Mouse (Mus musculus): ENCODE measurements around the gene Tk1. TPM values are rescaled to one million over a fixed set of nuclear protein-coding genes. Genes with fewer than 3 reads are reported as not detected.

Tk1 gene
- polyA plus RNA-seq, 1 experiment = 265 TPM

GRCm38 (mm10) chr11:117852875-117853274 is 27.0 kb upstream of the Tk1 start:
- peaks cover 53% of the 10 kb centered on the region for H3K79me3 ChIP-seq (ENCODE audit: low read depth)
- no peak overlapping the region for H3K4me3 ChIP-seq (ENCODE audit: insufficient read depth, poor library complexity, severe bottlenecking)
- no peaks in the 10 kb centered on the region for H3K27me3 ChIP-seq (ENCODE audit: control insufficient read depth, insufficient read depth, insufficient read length)
- H3ac ChIP-seq (ENCODE audit: control insufficient read depth, insufficient read length, low read depth) = no peak overlapping the region
- peaks cover 73% of the 10 kb centered on the region for H3K79me2 ChIP-seq (ENCODE audit: control insufficient read depth, insufficient read depth)
- H3K36me3 ChIP-seq (ENCODE audit: control insufficient read depth, insufficient read depth) = peaks cover 74% of the 10 kb centered on the region
- TF ChIP-seq CEBPB (IDR thresholded peaks at IDR 0.05; ENCODE audit: low read depth) (no peak), CTCF (IDR thresholded peaks at IDR 0.05; ENCODE audit: control insufficient read depth, insufficient read depth, insufficient read length) (no peak), MYOG (IDR thresholded peaks at IDR 0.05; ENCODE audit: control insufficient read depth, extremely low read depth, insufficient read length) (no peak), FOSL1 (IDR thresholded peaks at IDR 0.05; ENCODE audit: insufficient read depth, low read length, poor library complexity, severe bottlenecking) (no peak), MYOD1 (IDR thresholded peaks at IDR 0.05; ENCODE audit: control insufficient read depth, insufficient read length, low read depth) (no peak), MAX (IDR thresholded peaks at IDR 0.05) (no peak), USF1 (IDR thresholded peaks at IDR 0.05; ENCODE audit: low read depth) (no peak)

- H3K4me3 ChIP-seq (ENCODE audit: insufficient read depth, poor library complexity, severe bottlenecking) = peak within 1 kb of the TSS; percentile 98
- H3ac ChIP-seq (ENCODE audit: control insufficient read depth, insufficient read length, low read depth) = peak within 1 kb of the TSS; percentile 92
- H3K27me3 ChIP-seq (ENCODE audit: control insufficient read depth, insufficient read depth, insufficient read length) = no peaks in the 10 kb centered on the region
- peaks cover 63% of the 10 kb centered on the region for H3K79me2 ChIP-seq (ENCODE audit: control insufficient read depth, insufficient read depth)
- peaks cover 53% of the 10 kb centered on the region for H3K79me3 ChIP-seq (ENCODE audit: low read depth)
- peaks cover 40% of the 10 kb centered on the region for H3K36me3 ChIP-seq (ENCODE audit: control insufficient read depth, insufficient read depth)
- peak; percentile 45 for TF ChIP-seq MYOD1 (IDR thresholded peaks at IDR 0.05; ENCODE audit: control insufficient read depth, insufficient read length, low read depth)
- no peak for TF ChIP-seq CEBPB (IDR thresholded peaks at IDR 0.05; ENCODE audit: low read depth)
Measured at GRCm38 (mm10) chr11:117848985-117849671, 23.2 kb upstream of the Tk1 start, which contains the start of gene Birc5. TSS of gene Birc5 (plus strand) at chr11:117849251.

GRCm38 (mm10) chr11:117848271-117848984 is 22.5 kb upstream of the Tk1 start:
- Histone ChIP-seq H3ac (ENCODE audit: control insufficient read depth, insufficient read length, low read depth) (peak overlapping the region; percentile 85), H3K27me3 (ENCODE audit: control insufficient read depth, insufficient read depth, insufficient read length) (no peaks in the 10 kb centered on the region), H3K36me3 (ENCODE audit: control insufficient read depth, insufficient read depth) (peaks cover 33% of the 10 kb centered on the region), H3K79me2 (ENCODE audit: control insufficient read depth, insufficient read depth) (peaks cover 56% of the 10 kb centered on the region), H3K4me3 (ENCODE audit: insufficient read depth, poor library complexity, severe bottlenecking) (peak overlapping the region; percentile 98), H3K79me3 (ENCODE audit: low read depth) (peaks cover 46% of the 10 kb centered on the region)
- TF ChIP-seq CTCF (IDR thresholded peaks at IDR 0.05; ENCODE audit: control insufficient read depth, insufficient read depth, insufficient read length) (no peak), MAX (IDR thresholded peaks at IDR 0.05) (no peak), CEBPB (IDR thresholded peaks at IDR 0.05; ENCODE audit: low read depth) (no peak), USF1 (IDR thresholded peaks at IDR 0.05; ENCODE audit: low read depth) (no peak), MYOG (IDR thresholded peaks at IDR 0.05; ENCODE audit: control insufficient read depth, extremely low read depth, insufficient read length) (no peak), MYOD1 (IDR thresholded peaks at IDR 0.05; ENCODE audit: control insufficient read depth, insufficient read length, low read depth) (no peak), FOSL1 (IDR thresholded peaks at IDR 0.05; ENCODE audit: insufficient read depth, low read length, poor library complexity, severe bottlenecking) (no peak)

GRCm38 (mm10) chr11:117847593-117848215 is 21.8 kb upstream of the Tk1 start:
- Histone ChIP-seq H3K79me2 (ENCODE audit: control insufficient read depth, insufficient read depth) (peaks cover 48% of the 10 kb centered on the region), H3ac (ENCODE audit: control insufficient read depth, insufficient read length, low read depth) (peak overlapping the region; percentile 85), H3K27me3 (ENCODE audit: control insufficient read depth, insufficient read depth, insufficient read length) (no peaks in the 10 kb centered on the region), H3K4me3 (ENCODE audit: insufficient read depth, poor library complexity, severe bottlenecking) (peak overlapping the region; percentile 98), H3K36me3 (ENCODE audit: control insufficient read depth, insufficient read depth) (peaks cover 26% of the 10 kb centered on the region), H3K79me3 (ENCODE audit: low read depth) (peaks cover 39% of the 10 kb centered on the region)
- TF ChIP-seq MAX (IDR thresholded peaks at IDR 0.05) = no peak
- TF ChIP-seq MYOG (IDR thresholded peaks at IDR 0.05; ENCODE audit: control insufficient read depth, extremely low read depth, insufficient read length) = no peak
- no peak for TF ChIP-seq MYOD1 (IDR thresholded peaks at IDR 0.05; ENCODE audit: control insufficient read depth, insufficient read length, low read depth)
- TF ChIP-seq CTCF (IDR thresholded peaks at IDR 0.05; ENCODE audit: control insufficient read depth, insufficient read depth, insufficient read length) = no peak
- no peak for TF ChIP-seq FOSL1 (IDR thresholded peaks at IDR 0.05; ENCODE audit: insufficient read depth, low read length, poor library complexity, severe bottlenecking)
- no peak for TF ChIP-seq USF1 (IDR thresholded peaks at IDR 0.05; ENCODE audit: low read depth)
- peak; percentile 64 for TF ChIP-seq CEBPB (IDR thresholded peaks at IDR 0.05; ENCODE audit: low read depth)

GRCm38 (mm10) chr11:117846640-117847039 is 20.7 kb upstream of the Tk1 start:
- H3K4me3 ChIP-seq (ENCODE audit: insufficient read depth, poor library complexity, severe bottlenecking) = no peak overlapping the region
- H3K27me3 ChIP-seq (ENCODE audit: control insufficient read depth, insufficient read depth, insufficient read length) = no peaks in the 10 kb centered on the region
- H3K36me3 ChIP-seq (ENCODE audit: control insufficient read depth, insufficient read depth) = peaks cover 16% of the 10 kb centered on the region
- TF ChIP-seq USF1 (IDR thresholded peaks at IDR 0.05; ENCODE audit: low read depth) (no peak), CTCF (IDR thresholded peaks at IDR 0.05; ENCODE audit: control insufficient read depth, insufficient read depth, insufficient read length) (no peak), MYOD1 (IDR thresholded peaks at IDR 0.05; ENCODE audit: control insufficient read depth, insufficient read length, low read depth) (no peak), MAX (IDR thresholded peaks at IDR 0.05) (no peak), MYOG (IDR thresholded peaks at IDR 0.05; ENCODE audit: control insufficient read depth, extremely low read depth, insufficient read length) (no peak), CEBPB (IDR thresholded peaks at IDR 0.05; ENCODE audit: low read depth) (no peak), FOSL1 (IDR thresholded peaks at IDR 0.05; ENCODE audit: insufficient read depth, low read length, poor library complexity, severe bottlenecking) (no peak)
- H3ac ChIP-seq (ENCODE audit: control insufficient read depth, insufficient read length, low read depth) = no peak overlapping the region
- H3K79me3 ChIP-seq (ENCODE audit: low read depth) = peaks cover 28% of the 10 kb centered on the region
- H3K79me2 ChIP-seq (ENCODE audit: control insufficient read depth, insufficient read depth) = peaks cover 38% of the 10 kb centered on the region
